Mouse (Mus musculus) ES-E14 (cell line): ENCODE measurements around the gene Fancc.

Source experiments
- CHD2 ChIP-seq: IDR thresholded peaks from 2 replicates; pipeline ENCODE4 v1.6.1; 2014; ENCODE audit warnings: mild to moderate bottlenecking, low read depth, low read length, inconsistent platforms
- HCFC1 ChIP-seq: IDR thresholded peaks from 2 replicates; pipeline ENCODE4 v1.6.1; 2012; ENCODE audit warnings: low read length, inconsistent platforms, borderline replicate concordance; ENCODE audit not compliant: insufficient read depth

DNA sequence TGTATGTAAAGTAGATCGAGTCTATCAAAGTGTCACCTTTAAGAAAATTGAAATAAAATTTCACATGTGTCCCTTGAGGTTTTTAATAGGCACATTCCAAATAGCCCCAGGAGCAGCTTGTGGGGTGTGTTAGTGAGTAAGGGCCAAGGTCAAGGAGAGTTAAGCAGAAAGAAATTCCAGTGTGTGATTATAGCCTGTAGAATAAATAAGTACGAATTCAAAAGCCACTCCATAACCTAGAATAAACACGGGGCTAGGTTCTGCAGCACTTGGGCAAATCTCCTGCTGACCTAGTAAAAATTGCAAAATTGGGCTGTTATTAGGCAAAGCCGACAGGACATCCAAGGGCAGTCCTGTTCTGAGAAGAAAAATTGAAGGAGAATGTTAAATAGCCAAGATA is 37.9 kb upstream of the Fancc start:
- TF ChIP-seq HCFC1, result no peak
- TF ChIP-seq CHD2, result no peak
